Mouse (Mus musculus) left cerebral cortex, postnatal 14 days (tissue): ENCODE measurements around the gene Rsph6a. TPM values are rescaled to one million over a fixed set of nuclear protein-coding genes. Genes with fewer than 3 reads are reported as not detected.
"Not testable (repeated sequence)": the region's sequence is repeated elsewhere in the genome, so short reads cannot be mapped to it uniquely, and the experiment has no call there.

ENCODE experiments used
- DNase-seq, 2 experiments: peaks; one replicate each; pipeline ENCODE4 v3.0.0; 2021 to 2022; ENCODE audit warnings: low spot score in 2 of 2, mixed read lengths in 1 of 2
- intact Hi-C: fragments of 180-260 bp; cut with DNase I; formaldehyde crosslinking; loops from one replicate; pipeline ENCODE4 v1.15.1; 2025
- total RNA-seq, 2 experiments: library from RNA; stranded (reverse); gene quantifications; 2 replicates each; pipeline ENCODE4 v1.2.3; 2021

The Rsph6a gene
- total RNA-seq, 2 experiments from 2014 or later, result 0.29 to 0.49 TPM

DNA sequence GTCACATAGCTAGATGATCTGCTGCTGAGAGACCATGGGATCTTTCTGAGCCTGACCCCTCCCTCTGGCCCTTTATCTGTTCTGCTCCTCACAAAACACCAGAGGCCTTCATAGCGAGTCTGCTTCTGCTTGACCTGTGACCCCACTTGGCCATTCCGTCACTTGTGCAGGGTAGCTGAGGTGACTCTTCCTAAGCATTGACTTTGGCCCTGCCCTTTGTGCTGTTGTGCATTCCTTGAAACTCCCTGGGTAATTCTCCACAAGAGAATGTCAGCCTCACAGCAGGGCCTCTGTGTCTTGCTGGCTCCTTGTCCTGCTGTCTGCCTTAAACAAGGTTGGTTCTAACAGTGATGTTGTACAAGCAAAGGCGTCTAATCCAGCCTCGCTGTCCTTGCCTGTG lies 22.8 kb upstream of the Rsph6a start:
- no peak for DNase-seq
- intact Hi-C loops, result loop anchor here (5.0 kb wide), 1 partner anchor 41 kb away; no protein-coding TSS in a partner anchor

DNA sequence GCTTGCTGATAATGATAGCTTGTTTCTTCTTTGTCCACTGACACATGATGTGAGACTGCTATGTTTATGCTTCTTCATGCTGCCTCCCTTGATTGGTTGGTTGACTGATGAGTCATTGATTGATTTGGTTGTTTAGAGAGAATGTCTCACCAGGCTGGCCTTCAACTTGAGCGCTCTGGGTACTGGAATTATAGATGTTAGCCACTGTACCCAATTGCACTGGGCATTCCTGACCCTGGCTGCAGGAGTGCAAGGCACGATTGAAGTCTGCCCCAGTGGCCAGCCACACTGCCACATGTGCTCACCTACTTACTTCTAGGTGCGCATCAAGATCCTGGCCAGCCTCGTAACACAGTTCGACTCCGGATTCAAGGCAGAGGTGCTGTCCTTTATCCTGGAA lies 9.9 kb upstream of the Rsph6a start:
- intact Hi-C loops, result no loop called here
- DNase-seq, result no peak

DNA sequence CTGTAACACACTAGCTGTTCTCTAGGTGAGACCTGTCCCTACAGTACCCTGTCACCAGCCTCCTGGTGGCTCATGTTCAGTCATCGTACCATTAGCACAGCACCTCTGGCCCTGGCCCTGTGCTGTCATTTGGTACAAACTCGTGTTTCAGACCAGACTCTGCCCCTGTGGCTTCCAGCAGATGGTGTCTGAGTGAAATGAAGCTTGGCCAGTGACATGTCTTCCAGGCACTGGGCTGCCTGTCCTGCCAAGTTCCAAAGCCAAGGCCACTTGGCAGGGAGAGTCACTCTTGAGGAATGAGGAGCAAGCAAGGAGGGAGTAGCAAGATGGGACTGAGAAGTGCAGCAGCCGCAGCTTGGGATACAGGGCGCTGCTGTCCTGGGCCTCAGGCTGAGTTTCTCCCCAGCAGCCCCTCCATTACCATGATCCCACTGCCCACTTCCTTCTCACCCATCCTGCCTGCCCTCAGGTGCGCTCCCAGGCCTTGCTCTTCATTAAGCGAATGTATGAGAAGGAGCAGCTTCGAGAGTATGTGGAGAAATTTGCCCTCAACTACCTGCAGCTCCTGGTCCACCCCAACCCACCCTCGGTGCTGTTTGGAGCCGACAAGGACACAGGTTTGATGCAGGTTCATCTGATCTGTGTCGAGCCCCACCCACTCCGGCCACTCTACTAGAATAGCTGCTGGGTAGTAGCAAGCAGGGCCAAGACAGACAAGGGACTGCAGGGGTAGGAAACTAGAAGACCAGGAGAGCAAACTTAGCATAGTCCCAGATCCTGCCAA lies 8.0 kb upstream of the Rsph6a start:
- no peak for DNase-seq
- intact Hi-C loops, result no loop called here

DNA sequence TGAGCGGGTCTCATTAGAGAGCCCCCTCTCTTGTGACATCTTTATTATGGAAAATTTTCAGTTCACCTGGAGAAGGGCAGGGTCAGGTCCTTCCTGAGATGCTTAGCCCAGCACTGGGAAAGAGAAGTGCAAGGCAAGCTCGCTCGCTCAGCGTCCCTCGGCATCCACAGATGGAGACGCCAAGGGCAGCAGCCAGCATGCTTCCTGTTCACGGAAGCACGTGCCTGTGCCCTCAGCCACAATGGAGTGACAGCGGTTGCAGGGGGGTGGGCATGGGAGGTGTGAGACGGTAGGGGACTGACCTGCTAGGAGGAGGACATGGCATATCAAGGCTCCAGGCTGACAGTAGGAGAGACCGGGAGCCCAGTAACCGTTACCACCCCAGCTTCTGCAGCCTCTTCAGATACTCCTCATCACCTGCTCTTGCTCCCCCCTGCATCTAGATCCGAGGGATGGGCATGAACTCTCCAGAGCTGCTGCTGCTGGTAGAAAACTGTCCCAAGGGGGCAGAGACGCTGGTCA lies 6.4 kb upstream of the Rsph6a start:
- intact Hi-C loops, result no loop called here
- no peak for DNase-seq

DNA sequence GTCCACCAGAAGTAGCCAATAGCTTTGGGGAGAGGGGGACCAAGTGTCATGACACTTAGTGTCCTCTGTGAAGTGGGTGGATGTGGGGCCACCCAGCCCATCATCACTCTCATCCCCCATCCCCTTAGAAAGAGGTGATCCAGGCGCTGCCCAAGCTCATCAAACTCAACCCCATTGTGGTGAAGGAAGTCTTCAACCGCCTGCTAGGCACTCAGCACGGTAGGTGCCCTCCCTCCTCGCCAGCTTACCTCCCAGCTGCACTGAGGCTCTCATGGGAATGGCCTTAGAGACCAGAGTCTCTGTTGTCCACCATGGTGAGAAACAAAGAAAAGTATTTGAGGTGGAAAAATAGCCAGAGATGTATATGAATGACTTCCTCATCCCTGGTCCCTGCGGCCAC lies 5.2 kb upstream of the Rsph6a start:
- intact Hi-C loops, result no loop called here
- DNase-seq, result no peak

DNA sequence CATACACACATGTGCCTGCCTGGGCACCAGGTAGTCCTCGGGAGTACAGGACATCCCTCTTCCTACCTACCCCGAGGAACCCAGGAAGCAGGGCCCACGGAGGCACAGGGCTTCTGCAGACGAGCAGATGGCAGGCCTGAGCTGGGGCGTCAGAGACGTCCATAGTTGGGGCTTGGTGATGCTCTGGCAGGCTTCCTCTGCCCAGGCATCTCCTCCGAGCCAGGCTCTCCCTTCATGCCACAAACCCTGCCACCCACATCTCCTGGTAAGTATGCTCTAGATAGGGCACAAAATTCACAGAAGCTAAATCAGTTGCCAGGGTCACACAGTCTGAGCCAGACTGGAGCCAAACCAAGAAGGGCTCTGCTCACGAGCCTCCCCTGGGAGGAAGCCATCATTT lies 4.3 kb upstream of the Rsph6a start:
- DNase-seq, result no peak
- intact Hi-C loops, result no loop called here

DNA sequence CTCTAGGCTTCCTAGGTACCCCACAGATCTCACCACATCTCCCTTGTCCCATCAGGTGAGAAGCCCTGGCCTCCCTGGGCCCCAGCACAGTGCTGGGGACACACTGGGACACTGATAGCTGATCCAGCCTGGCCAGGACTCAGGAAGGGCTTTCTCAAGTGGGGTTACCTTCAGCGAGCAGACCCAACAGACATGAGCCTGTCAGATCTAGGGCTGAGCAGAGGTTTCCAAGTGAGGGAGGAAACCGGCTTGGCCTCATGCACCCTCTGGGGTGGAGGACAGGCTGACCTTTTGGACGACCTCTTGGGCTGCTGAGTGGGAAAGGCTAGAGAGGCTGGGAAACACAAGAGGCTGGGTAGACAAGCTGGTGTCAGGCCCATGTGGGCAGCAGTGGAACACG lies 3.3 kb upstream of the Rsph6a start:
- intact Hi-C loops, result no loop called here

DNA sequence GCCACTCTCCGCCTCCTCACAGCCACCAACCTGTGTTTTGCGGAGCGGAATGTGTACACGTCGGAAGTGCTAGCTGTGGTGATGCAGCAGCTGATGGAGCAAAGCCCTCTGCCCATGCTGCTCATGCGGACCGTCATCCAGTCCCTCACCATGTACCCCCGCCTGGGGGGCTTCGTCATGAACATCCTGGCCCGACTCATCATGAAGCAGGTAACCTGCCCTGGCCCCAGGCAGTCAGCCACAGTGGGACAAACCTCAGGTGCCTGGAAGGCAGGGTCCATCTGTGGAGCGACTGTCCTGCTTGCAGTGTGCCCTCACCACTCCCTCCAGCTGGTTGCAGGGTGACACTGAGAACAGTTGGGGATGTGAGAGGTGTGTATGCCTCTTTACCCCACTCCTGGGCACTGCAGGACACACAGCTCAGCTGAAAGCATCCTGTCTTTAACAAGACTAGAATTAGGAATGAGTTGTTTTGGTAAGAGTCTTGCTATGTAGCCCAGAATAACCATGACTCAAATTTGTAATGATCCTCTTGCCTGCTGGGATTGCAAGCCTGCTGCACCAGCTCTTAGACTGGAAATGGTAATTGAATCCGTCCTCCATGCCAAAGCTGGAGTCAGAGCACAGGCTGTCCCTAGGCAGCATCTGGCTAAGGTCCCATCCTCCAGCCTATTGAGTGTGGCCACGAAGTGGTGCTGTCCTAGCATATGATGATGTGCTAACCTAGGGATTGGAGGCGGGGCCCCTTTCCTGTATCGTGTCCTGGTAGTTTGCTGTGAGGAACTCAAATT lies 1.9 kb upstream of the Rsph6a start:
- peak; percentile 58 to 90 for DNase-seq
- intact Hi-C loops, result no loop called here

More for the DNA sequence above, 3.3 kb upstream of the Rsph6a start:
- DNase-seq, result no peak

DNA sequence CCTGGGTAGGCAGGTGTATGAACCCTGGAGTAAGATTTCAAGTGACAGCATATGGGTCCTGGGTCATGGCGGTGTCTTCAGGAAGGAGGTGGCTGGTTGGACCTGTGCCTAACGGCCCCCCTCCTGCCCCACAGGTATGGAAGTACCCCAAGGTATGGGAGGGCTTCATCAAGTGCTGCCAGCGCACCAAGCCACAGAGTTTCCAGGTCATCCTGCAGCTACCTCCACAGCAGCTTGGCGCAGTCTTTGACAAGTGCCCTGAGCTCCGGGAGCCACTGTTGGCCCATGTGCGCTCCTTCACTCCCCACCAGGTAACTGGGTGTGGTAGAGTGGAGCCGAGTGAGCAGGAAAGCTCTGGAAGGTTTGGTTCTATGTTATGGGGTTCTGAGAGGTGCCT lies 1.4 kb upstream of the Rsph6a start:
- no peak for DNase-seq
- intact Hi-C loops, result no loop called here

DNA sequence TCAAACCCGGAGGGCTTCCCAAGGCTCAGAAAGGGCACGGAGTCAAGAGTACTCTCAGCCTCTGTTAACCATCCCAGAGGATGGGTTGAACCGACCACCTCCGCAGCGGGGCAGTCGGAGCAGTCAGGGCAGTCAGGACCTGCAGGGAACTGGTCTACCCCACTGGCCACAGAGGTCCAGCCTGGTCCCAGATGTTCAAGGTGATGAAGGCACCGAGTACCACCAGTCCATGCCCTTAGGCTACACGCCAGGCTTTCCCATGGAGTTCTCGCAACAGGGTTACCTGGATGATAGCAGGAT lies 237 bp downstream of the Rsph6a start:
- intact Hi-C loops, result no loop called here

DNA sequence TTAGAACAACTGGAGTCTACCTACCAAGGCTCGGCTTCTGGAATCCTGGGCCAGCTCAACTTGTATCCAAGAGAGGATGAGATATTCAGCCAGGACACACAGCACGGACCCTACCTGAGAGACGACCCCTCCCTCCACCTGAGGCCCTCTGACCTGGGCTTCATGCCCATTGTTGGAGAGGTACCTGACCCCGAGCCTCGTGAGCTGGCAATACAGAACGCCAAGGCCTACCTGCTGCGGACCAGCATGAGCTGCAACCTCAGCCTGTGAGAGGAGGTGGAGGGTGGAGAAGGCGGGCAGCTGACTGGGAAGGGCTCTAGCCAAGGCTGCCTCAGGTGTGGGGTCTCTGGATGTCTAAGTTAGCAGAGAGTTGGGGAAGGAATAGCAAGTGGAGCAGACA lies 618 bp downstream of the Rsph6a start:
- intact Hi-C loops, result no loop called here
- DNase-seq, result no peak

More for the DNA sequence above, 237 bp downstream of the Rsph6a start:
- no peak for DNase-seq

DNA sequence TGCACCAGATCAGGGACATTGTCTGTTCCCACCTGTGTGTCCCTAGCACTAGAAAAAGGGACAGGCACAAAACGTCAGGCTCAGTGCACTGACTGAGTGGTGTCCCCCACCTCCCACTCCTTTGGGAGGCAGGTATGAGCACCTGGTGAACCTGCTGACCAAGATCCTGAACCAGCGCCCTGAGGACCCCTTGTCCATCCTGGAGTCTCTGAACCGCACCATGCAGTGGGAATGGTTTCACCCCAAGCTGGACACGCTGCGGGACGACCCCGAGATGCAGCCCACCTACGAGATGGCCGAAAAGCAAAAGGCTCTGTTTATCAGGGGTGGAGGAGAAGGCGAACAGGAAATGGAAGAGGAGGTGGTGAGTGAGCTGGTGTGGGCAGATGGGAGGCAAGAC lies 2.9 kb downstream of the Rsph6a start:
- DNase-seq, result no peak

DNA sequence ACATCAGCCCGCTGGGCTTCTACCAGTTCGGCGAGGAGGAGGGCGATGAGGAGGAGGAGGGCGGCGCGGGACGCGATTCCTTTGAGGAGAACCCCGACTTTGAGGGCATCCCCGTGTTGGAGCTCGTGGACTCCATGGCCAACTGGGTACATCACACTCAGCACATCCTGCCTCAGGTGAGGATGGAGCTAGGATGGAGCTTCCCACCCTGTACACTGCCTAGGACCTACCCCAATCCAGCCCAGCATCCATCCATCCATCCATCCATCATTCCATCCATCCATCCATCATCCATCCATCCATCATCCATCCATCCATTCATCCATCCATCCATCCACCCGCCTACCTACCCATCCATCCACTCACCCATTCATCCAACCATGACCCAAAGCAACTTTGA lies 11.4 kb downstream of the Rsph6a start:
- intact Hi-C loops, result no loop called here
- no peak for DNase-seq

More for the DNA sequence above, 2.9 kb downstream of the Rsph6a start:
- intact Hi-C loops, result no loop called here

DNA sequence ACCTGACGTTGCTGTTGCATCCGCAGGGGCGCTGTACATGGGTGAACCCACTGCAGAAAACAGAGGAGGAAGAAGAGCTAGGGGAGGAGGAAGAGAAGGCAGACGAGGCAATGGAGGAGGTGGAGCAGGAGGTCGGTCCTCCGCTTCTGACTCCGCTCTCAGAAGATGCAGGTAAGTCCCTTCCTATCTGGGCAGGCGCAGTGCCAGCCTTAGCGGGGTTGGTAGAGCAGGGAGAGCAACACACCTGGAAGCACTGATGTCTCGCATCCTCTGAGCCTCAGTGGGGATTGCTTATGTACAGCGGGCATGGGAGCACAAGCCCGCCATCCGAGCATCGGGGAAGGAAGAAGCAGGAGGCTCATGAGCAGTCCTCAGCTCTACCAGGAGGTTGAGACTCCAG lies 12.6 kb downstream of the Rsph6a start:
- intact Hi-C loops, result no loop called here
- no peak for DNase-seq

DNA sequence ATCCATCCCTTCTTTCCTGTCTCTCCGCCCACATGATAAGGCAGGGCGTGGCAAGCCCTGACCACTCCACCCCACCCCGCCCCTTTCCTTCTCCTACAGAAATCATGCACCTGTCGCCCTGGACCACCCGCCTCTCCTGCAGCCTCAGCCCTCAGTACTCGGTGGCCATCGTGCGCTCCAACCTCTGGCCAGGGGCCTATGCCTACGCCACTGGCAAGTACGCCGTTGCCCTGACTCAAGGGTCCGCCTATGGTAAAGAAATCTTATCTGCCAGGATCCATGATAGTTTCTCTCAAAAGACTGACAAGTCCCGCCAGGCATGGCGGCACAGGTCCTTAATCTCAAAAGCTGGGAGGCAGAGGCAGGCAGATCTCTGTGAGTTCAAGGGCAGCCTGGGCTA lies 13.4 kb downstream of the Rsph6a start:
- no peak for DNase-seq
- intact Hi-C loops, result no loop called here

DNA sequence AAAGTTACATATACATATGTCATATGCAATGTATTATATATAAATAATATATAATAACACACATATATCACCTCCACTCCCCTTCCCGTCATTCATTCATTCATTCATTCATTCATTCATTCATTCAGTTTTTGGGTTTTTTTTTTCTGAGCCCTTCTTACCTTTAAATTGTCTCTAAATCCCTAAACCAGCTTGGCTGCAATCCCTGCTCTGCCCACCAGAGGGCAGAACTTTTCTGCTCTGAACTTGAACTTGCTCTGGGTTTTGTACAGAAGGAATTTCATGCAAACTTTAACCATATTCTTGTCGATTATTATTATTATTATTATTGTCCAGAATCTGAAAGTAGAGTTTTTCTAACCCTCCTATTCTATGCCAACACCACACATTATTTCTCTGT lies 14.2 kb downstream of the Rsph6a start:
- intact Hi-C loops, result no loop called here

DNA sequence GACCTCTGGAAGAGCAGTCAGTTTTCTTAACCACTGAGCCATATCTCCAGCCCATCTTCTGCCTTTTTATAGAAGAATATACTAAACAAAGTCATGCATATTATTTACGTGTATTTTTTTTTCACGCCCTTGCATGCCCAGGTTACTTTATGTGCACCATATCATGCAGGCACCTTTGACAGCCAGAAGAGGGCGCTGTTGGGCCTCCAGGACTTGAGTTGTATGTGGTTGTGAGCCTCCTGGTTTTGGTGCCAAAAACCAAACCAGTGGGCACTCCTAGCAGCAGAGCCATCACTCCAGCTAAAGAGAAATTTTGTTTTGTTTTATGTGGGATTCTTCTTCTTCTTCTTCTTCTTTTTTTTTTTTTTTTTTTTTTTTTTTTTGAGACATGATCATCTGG lies 15.0 kb downstream of the Rsph6a start:
- intact Hi-C loops, result no loop called here
- peak in 1 of 2 experiments; percentile 27 for DNase-seq

More for the DNA sequence above, 14.2 kb downstream of the Rsph6a start:
- DNase-seq, result peak in 1 of 2 experiments; percentile 80

DNA sequence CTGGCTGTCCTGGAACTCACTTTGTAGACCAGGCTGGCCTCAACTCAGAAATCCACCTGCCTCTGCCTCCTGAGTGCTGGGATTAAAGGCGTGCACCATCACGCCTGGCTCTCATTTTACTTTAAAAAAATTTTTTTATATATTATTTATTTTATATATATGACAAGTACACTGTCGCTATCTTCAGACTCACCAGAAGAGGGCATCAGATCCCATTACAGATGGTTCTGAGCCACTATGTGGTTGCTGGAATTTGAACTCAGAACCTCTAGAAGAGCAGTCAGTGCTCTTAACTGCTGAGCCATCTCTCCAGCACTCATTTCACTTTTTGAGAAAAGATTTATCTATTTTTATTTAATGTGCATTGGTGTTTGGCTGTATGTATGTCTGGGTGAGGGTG lies 16.5 kb downstream of the Rsph6a start:
- not testable (repeated sequence) for DNase-seq
- intact Hi-C loops, result loop anchor here (5.0 kb wide), 1 partner anchor 39 kb away; no protein-coding TSS in a partner anchor

DNA sequence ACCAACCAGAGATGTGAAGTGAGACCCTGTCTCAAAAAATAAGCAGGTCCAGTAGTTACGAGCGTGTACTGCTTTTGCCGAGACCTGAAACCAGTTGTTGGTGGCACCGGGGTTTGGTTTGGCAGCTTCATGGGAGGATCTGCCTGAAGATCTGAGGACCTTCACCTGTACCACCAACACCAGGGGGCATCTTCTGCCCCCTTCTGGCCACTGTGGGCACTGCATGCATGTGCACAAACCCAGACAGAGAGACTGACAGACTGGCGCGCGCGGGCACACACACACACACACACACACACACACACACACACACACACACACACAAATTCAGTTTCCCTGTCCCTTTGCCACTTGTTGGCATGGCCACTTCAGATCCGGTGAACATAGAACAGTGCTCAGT lies 19.0 kb downstream of the Rsph6a start:
- intact Hi-C loops, result loop anchor here (5.0 kb wide), 1 partner anchor 41 kb away; no protein-coding TSS in a partner anchor
- DNase-seq, result no peak

DNA sequence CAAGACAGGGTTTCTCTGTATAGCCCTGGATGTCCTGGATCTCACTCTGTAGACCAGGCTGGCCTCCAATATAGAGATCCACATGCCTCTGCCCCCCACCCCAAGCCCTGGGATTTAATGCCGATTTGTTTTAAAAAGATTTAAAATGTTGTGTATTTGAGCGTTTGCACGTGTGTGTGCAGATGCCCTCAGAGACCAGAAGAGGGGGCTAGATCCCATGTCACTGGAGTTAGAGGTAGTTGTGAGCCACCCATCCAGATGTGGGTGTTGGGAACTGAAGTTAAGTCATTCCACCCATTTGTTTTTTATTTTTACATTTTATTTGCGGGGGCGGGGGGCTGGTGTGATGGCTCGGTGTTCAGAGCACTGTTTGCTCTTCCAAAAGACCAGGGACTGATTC lies 20.0 kb downstream of the Rsph6a start:
- DNase-seq, result no peak
- intact Hi-C loops, result loop anchor here (5.0 kb wide), 1 partner anchor 42 kb away; no protein-coding TSS in a partner anchor

DNA sequence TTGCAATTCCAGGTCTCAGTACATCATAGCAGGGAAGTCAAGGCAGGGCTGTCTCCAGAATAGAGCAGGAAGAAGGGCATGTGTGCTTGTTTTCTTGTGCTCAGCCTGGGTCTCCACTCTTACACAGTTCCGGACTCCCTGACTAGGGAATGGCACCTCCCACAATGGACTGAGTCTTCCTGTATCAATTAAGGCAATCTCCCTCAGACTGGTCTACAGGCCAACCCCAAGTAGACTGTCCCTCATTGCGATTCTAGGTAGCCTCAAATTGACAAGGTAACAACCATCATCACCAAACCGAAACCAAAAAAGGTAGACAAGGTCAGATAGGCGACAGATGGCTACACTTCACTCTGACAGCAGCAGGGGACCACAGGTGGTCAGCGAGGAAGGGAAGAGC lies 20.7 kb downstream of the Rsph6a start:
- intact Hi-C loops, result no loop called here
- DNase-seq, result no peak
